Mouse (Mus musculus) lung, postnatal 0 days (tissue): ENCODE measurements at regions not wholly inside any gene's neighbourhood (a gene's known extent, or its start where the extent isn't known, plus 50 kb on each side); places are given as distances from the start of the nearest gene placed in this dataset.
A peak's percentile ranks its signal among the peaks of the same experiment; 100 is the strongest.

Experiments
- ATAC-seq: fragments of 200-750 bp; cut with Nextera tagmentation; 2 replicates; pipeline ENCODE4 v1.8.0; 2017; ENCODE audit warnings: moderate library complexity
- DNase-seq: peaks from one replicate; pipeline ENCODE4 v3.0.0-alpha.2; 2016; ENCODE audit warnings: low spot score
- H3K27ac ChIP-seq: fragments of 300-500 bp; sonication (generic); 2 replicates; pipeline ENCODE4 v1.5.1; 2014; ENCODE audit warnings: antibody characterized with exemption, mild to moderate bottlenecking, low read length, mixed read lengths
- H3K27me3 ChIP-seq: fragments of 300-500 bp; sonication (generic); replicated peaks from 2 replicates; pipeline ENCODE4 v1.6.1; 2014; ENCODE audit warnings: low read length, mixed read lengths; ENCODE audit not compliant: insufficient read depth
- H3K36me3 ChIP-seq: fragments of 300-500 bp; sonication (generic); 2 replicates; pipeline ENCODE4 v1.6.1; 2014; ENCODE audit warnings: low read length, mixed read lengths; ENCODE audit not compliant: insufficient read depth
- H3K4me1 ChIP-seq: fragments of 300-500 bp; sonication (generic); 2 replicates; pipeline ENCODE4 v1.6.1; 2014; ENCODE audit warnings: antibody characterized with exemption, low read depth, low read length, mixed read lengths; ENCODE audit not compliant: insufficient read depth
- H3K4me2 ChIP-seq: fragments of 300-500 bp; sonication (generic); replicated peaks from 2 replicates; pipeline ENCODE4 v1.6.1; 2014; ENCODE audit warnings: low read depth, mild to moderate bottlenecking, low read length, moderate library complexity, mixed read lengths
- H3K4me3 ChIP-seq: fragments of 300-500 bp; sonication (generic); 2 replicates; pipeline ENCODE4 v1.5.1; 2014; ENCODE audit warnings: low read depth, low read length
- H3K9ac ChIP-seq: fragments of 300-500 bp; sonication (generic); replicated peaks from 2 replicates; pipeline ENCODE4 v1.6.1; 2014; ENCODE audit warnings: low read depth, mild to moderate bottlenecking
- H3K9me3 ChIP-seq: fragments of 300-500 bp; sonication (generic); 2 replicates; pipeline ENCODE4 v1.6.1; 2016; ENCODE audit warnings: low read length, mixed read lengths
- CTCF ChIP-seq: IDR thresholded peaks from 2 replicates; pipeline ENCODE4 v1.5.1; 2016; ENCODE audit warnings: antibody characterized with exemption, mild to moderate bottlenecking
- EP300 ChIP-seq: IDR thresholded peaks from 2 replicates; pipeline ENCODE4 v1.6.1; 2016; ENCODE audit warnings: antibody characterized with exemption, mild to moderate bottlenecking, control low read depth
- WGBS: fragments of 180-500 bp; shearing (Covaris S2); extraction: QIAGEN DNeasy Blood & Tissue Kit; methylation state at CpG from one replicate; pipeline ENCODE4 v1.1.7; 2014; 5-methylcytosine and 5-hydroxymethylcytosine counted together

- Histone ChIP-seq H3K9ac (no peak overlapping the region), H3K27ac (no peak overlapping the region; the same call in 1 of the 2 replicates), H3K27me3 (no peaks in the 10 kb centered on the region), H3K4me3 (no peak overlapping the region), H3K4me2 (no peak overlapping the region), H3K36me3 (no peaks in the 10 kb centered on the region), H3K9me3 (no peaks in the 10 kb centered on the region), H3K4me1 (peaks cover 8% of the 10 kb centered on the region; the same call in 1 of the 2 replicates)
- 56% methylated on average over 3 of the region's 3 CpGs for WGBS
- TF ChIP-seq CTCF (no peak), EP300 (no peak; the same call in none of the 2 replicates)
- DNase-seq (peak; percentile 78), ATAC-seq (peak; percentile 14)
Measured at GRCm38 (mm10) chr13:113500373-113500990, 117.9 kb downstream of the Snx18 start.

- ATAC-seq (no peak), DNase-seq (no peak)
- H3K9ac ChIP-seq = no peak overlapping the region
- no peaks in the 10 kb centered on the region for H3K36me3 ChIP-seq
- TF ChIP-seq EP300 (no peak), CTCF (no peak)
- H3K4me2 ChIP-seq = no peak overlapping the region
- H3K9me3 ChIP-seq = no peaks in the 10 kb centered on the region
- H3K27me3 ChIP-seq = no peaks in the 10 kb centered on the region
- WGBS = 75% methylated on average over 6 of the region's 6 CpGs
- no peak overlapping the region for H3K27ac ChIP-seq
- no peak overlapping the region for H3K4me3 ChIP-seq
- H3K4me1 ChIP-seq = peaks cover 9% of the 10 kb centered on the region; the same call in 1 of the 2 replicates
Measured at GRCm38 (mm10) chr13:113499079-113499710, 119.2 kb downstream of the Snx18 start.

GRCm38 (mm10) chr13:113495595-113496285, 122.6 kb downstream of the Snx18 start:
- ATAC-seq = peak; percentile 89

GRCm38 (mm10) chr13:113495136-113495535, 123.2 kb downstream of the Snx18 start:
- Histone ChIP-seq H3K4me1 (peaks cover 9% of the 10 kb centered on the region; the same call in 1 of the 2 replicates), H3K4me2 (no peak overlapping the region), H3K9me3 (no peaks in the 10 kb centered on the region), H3K27ac (no peak overlapping the region; the same call in 1 of the 2 replicates), H3K27me3 (no peaks in the 10 kb centered on the region), H3K36me3 (no peaks in the 10 kb centered on the region), H3K9ac (no peak overlapping the region), H3K4me3 (no peak overlapping the region)
- 49% methylated on average over 3 of the region's 3 CpGs for WGBS
- DNase-seq (no peak), ATAC-seq (peak; percentile 10; the same call in 1 of the 2 replicates)
- TF ChIP-seq CTCF (no peak), EP300 (no peak)

More at GRCm38 (mm10) chr13:113495595-113496285, 122.6 kb downstream of the Snx18 start:
- H3K27me3 ChIP-seq = no peaks in the 10 kb centered on the region
- H3K9me3 ChIP-seq = no peaks in the 10 kb centered on the region
- peaks cover 9% of the 10 kb centered on the region; the same call in 1 of the 2 replicates for H3K4me1 ChIP-seq
- peak overlapping the region; percentile 68 for H3K27ac ChIP-seq
- DNase-seq = peak; percentile 93
- 30% methylated on average over 5 of the region's 5 CpGs for WGBS
- TF ChIP-seq CTCF (no peak), EP300 (peak; percentile 99)
- H3K36me3 ChIP-seq = no peaks in the 10 kb centered on the region
- H3K4me2 ChIP-seq = no peak overlapping the region
- no peak overlapping the region for H3K9ac ChIP-seq
- H3K4me3 ChIP-seq = no peak overlapping the region

GRCm38 (mm10) chr13:113494688-113495087, 123.7 kb downstream of the Snx18 start:
- H3K27me3 ChIP-seq = no peaks in the 10 kb centered on the region
- WGBS = 62% methylated on average over 5 of the region's 5 CpGs
- H3K27ac ChIP-seq = no peak overlapping the region

More at GRCm38 (mm10) chr13:113494688-113495087, 123.7 kb downstream of the Snx18 start:
- no peaks in the 10 kb centered on the region for H3K9me3 ChIP-seq
- no peaks in the 10 kb centered on the region for H3K36me3 ChIP-seq
- DNase-seq = no peak
- TF ChIP-seq CTCF (no peak), EP300 (no peak)
- H3K4me2 ChIP-seq = no peak overlapping the region
- peaks cover 9% of the 10 kb centered on the region; the same call in 1 of the 2 replicates for H3K4me1 ChIP-seq
- no peak overlapping the region for H3K4me3 ChIP-seq
- H3K9ac ChIP-seq = no peak overlapping the region
- ATAC-seq = no peak
